Mouse (Mus musculus): Measurements from ENCODE around the gene Bex2.
"Not testable (repeated sequence)": the region's sequence is repeated elsewhere in the genome, so short reads cannot be mapped to it uniquely, and the experiment has no call there.

The Bex2 gene

DNA sequence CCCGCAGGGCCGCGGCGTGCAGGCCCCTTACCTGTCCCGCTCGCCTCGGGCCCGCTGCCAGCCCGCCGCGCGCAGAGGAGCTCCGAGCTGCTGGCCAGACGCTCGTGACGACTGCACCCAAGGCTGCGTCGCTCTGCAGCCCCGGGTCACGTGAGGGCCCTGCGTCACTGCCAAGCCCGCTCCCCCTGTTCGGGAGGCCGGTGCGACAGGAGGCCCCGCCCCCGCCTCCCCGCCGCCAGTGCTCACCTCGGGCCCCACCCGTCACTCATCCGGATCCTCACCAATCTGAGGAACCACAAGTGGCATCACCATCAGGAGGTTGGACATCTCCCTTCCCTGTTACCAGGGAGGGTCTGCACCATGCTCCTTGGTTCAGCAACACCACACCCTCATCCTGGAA lies at the start of gene Bex2:
TSS of gene Bex2 (minus strand) at position 217 of the 400 bp plus-strand sequence.
- in situ Hi-C loops (cut with MboI; ENCODE audit: unreplicated experiment in 2 of 2): loop anchor here in 1 of 2 experiments (25.0 kb wide), 1 partner anchor 244 kb away; no protein-coding TSS in a partner anchor

DNA sequence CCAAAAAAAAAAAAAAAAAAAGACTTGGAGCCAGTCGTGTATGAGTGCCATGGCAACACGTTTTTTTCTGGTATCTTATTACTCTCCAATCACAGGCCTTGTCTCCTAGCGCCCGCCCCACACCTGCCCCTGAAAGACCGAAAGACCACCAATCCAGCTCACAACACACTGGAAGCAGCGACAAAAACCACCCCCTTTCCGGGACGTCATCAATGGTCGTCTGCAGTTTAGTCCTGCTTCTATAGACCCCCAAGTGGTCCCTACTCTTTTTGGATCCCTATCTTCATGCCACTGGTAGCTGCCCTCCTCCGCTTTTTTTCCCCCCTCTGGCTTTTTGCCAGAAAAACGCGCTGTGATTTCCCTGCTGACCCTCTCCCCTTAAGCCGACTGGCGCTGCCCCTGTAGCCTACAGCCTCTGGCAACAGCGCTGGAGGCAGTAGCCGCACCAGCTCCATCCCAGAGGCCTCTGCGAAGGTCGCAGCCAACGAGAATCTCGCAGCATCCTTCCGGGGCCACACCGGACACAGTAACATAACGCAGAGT lies 47.5 kb upstream of the Bex2 start:
- in situ Hi-C loops (cut with MboI; ENCODE audit: unreplicated experiment in 2 of 2): loop anchor here in 1 of 2 experiments (25.0 kb wide), 1 partner anchor 303 kb away; no protein-coding TSS in a partner anchor

DNA sequence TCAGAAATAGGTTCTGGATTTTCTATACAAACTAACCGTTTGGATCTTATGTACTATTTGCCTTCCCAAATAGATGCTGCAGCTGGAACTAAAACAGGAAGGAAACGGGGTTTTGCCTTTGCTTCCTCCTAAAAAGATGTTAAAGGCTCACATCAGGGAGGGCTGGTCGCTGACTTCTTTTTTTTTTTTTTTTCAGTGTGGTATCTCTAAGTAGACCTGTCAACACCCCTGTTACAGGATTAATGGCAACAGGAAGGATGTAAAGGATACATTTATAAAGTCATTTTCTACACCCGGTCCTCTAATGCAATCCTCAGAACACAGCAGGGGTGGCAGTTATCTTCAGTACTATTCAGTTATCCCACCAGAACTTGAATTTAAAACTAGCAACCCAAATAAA lies 47.0 kb upstream of the Bex2 start:
- in situ Hi-C loops (cut with MboI; ENCODE audit: unreplicated experiment in 2 of 2): loop anchor here in 1 of 2 experiments (25.0 kb wide), 1 partner anchor 303 kb away; no protein-coding TSS in a partner anchor

DNA sequence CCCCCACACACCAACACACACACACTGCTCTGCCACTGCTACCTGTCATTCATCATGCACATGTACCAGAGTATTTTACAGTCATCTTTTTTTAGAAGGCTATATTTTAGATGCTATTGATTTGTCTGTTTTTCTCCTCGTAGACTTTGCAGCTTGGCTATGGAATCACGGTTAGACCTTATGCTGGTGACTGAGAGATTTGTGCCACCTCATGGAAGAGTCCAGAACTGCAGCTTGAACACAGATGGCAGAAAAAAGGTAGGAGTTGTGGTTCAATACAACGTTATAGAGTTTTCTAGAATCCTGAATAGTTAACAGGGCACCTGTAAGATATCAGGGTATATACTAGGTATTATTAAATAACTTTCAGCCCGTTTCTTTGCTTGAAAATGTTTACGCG lies 39.9 kb upstream of the Bex2 start:
- in situ Hi-C loops (cut with MboI; ENCODE audit: unreplicated experiment in 2 of 2): loop anchor here in 1 of 2 experiments (25.0 kb wide), 1 partner anchor 296 kb away; no protein-coding TSS in a partner anchor

DNA sequence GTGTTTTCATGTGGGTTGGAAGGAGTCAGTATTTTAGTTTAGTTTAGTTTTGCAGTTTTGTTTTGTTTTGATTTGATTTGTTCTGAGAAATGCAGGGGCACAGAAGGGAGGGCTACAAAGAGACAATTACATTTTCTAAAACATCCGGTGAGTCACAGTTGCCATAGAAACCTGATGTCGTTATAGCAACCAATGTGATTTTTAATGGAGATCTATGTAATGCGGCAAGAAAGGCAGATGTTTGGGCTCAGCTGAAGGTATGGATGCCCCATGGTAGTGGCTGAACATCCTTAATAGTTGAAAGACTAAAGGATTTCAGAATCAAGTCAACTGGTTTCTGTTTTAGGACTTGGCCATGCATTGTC lies 36.7 kb upstream of the Bex2 start:
- in situ Hi-C loops (cut with MboI; ENCODE audit: unreplicated experiment in 2 of 2): loop anchor here in 1 of 2 experiments (25.0 kb wide), 1 partner anchor 292 kb away; no protein-coding TSS in a partner anchor

DNA sequence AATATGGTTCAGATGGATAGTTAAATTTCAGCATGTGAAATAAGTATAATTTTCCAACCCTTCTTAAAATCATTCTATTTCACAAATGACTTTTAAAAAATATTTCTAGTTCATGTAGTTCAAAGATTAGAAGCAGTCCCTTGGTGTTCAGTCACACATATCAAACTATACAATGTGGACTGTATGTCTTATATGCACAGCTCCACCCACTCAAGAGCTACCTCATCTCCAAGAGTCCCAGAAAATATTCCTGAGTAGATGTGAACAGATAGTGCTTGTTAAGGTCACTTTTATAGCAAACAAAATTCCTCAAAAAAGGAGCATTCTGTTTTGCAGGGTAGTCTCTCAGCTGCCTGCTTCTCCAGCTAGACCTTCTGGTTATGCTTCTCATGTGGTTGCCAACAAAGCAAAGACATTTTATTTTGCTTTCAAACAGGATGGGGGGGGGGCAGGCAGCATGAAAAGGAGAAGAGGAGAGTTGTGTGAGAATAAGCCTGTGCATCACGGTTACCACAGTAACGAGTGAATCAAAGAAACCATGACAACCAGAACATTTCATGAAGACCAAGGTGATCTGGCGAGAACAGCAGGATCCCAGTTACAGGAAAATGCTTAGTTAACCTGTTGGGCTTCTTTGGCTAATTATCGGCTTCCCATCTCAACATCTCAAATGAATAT lies 36.1 kb upstream of the Bex2 start:
- in situ Hi-C loops (cut with MboI; ENCODE audit: unreplicated experiment in 2 of 2): loop anchor here in 1 of 2 experiments (25.0 kb wide), 1 partner anchor 292 kb away; no protein-coding TSS in a partner anchor

DNA sequence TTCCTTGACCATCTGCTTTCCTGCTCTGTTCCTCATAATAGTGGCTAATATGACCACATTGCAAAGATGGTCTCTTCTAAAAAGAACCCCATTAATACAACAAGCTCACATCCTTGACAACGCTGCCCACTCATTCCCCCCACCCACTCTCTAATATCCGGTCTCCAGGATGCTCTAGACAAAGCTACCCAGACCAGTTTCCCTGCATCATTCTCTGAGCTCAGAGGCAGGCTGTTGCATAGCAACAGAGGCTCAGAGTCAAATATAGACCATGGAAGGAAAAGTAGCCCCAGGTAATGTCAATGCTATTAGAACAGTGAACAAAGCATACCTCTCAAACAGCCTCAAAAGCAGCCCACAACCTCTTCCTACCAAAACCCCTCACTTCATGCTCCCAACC lies 26.4 kb upstream of the Bex2 start:
- in situ Hi-C loops (cut with MboI; ENCODE audit: unreplicated experiment in 2 of 2): no loop called here

DNA sequence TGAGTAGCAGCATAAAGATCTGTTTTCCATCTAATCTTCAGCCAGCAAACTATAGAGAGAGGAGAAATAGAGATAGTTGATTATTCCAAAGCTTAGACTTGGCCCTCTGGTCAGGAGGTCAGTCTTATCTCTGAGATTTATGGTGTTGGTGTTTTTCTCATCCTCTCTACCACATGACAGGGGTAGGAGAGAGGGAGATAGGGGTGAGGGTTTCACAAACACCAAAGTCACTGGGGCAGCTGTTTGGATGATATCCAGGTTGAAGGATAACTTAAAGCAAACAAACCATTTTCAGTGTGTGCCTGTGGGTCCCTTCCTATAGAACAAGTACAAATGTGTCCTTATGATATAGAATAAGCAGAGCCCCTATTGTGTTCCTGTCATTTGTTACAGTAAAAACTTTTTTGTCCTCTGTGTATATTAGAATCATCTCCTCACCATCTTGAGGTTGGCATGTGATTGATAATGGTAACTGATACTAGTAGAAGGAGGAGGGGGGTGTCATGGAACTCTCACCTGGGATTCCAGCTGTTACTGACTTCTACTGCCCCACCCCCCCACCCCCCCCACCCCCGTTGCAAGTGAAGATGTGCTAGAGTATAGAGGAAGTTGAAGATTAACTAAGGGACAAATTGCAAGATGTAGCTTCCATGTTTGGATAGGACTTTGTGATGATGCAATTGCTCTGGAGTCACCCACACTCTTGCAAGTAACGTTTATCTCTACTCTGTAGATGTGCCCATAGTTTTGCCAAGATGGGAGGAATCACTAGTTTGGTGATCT lies 24.7 kb upstream of the Bex2 start:
- in situ Hi-C loops (cut with MboI; ENCODE audit: unreplicated experiment in 2 of 2): no loop called here

DNA sequence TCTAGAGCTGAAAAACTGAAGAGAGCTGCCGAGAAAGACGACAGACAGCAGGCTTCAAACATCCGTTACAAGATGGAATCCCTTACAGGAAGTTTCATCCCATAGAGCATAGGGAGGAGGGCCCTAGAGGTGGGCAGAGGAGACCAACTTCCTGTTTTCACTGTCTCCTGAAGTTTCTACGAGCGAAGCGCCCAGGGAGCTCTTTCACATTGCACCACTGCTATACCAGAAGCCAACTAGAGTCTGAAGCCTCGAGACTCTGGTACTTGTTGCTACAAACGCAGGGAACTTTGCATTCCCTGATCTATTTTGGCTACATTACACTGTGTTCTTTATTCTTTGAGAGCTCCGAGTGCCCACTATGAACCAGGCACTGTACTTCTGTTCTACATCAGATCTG lies 17.1 kb upstream of the Bex2 start, which contains the start of gene Nxf3:
TSS of gene Nxf3 (minus strand) at position 101 of the 400 bp plus-strand sequence.
- in situ Hi-C loops (cut with MboI; ENCODE audit: unreplicated experiment in 2 of 2): no loop called here

DNA sequence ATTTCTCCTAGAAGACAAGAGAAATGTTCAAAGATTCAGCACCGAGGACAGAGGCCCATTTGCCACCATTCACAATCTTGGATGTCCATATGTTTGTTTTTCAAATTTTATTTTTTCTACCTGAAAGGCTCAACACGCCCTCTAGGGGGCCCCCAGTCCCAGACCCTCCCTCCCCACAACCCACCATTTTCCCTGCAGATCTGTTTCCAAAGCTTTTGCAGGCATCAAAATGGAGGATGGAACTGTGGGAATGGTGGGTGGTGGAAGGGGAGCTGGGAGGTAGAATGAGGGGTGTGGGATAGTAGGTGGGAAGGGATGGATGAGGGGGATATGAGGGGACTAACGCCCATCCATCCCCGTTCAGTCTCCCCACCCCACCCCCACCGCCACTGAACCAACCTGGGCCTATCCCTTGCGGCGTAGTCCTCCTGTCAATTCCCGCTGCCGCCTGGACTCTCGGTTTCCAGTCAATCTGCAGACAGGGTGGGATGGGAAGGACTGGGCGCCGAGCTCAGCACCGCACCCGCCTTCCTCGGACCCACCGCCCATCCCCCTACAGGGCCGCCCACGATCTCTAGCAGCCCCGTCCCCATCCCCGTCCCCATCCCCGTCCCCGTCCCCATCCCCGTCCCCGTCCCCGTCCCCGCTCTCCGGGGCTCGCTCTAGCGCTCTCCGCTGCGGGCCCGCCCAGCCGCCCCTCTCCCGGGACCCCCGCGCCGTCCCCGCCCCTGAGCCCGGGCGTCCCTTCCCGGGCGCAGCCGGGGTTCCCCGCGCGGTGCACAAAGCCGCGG lies 640 bp downstream of the Bex2 start:
- in situ Hi-C loops (cut with MboI; ENCODE audit: unreplicated experiment in 2 of 2): loop anchor here in 1 of 2 experiments (25.0 kb wide), 1 partner anchor 245 kb away; no protein-coding TSS in a partner anchor

DNA sequence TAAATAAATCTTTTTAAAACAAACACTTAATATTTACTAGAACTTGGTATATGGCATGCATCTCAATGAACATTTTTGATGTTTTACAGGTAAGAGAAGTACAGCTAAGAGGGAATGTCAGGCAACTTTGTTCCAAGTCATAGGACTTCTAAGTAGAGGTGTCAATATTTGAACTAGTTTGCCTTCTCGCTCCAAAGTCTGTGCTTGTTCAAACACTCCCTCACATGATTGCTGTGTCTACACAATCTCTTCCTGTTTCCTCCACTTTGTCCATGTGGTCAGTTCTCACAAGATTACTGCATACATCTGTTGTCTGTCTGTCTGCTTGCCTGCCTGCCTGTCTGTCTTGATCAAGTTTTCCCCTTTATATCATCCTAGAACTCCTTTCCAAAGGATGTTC lies 7.3 kb downstream of the Bex2 start:
- in situ Hi-C loops (cut with MboI; ENCODE audit: unreplicated experiment in 2 of 2): loop anchor here in 1 of 2 experiments (25.0 kb wide), 1 partner anchor 252 kb away; no protein-coding TSS in a partner anchor

DNA sequence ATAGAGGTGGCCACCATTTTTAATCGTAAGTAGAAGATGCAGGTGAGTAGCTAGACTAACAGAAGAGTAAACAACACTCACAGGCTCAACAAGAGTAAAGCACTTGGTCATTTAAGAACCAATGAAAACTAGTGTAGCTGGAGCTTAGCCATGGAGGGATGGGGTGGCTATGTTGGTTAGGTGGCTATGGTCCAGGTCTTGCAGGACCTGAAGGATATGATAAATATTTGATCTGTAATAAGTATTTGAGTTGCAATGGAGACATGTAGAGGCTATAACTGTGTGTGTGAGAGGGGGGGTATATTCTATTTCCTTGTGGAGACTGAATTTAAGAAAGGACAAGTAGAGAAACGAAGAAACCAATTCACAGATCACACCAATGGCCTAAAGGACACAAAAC lies 16.8 kb downstream of the Bex2 start:
- in situ Hi-C loops (cut with MboI; ENCODE audit: unreplicated experiment in 2 of 2): loop anchor here in 1 of 2 experiments (25.0 kb wide), 1 partner anchor 261 kb away; no protein-coding TSS in a partner anchor

DNA sequence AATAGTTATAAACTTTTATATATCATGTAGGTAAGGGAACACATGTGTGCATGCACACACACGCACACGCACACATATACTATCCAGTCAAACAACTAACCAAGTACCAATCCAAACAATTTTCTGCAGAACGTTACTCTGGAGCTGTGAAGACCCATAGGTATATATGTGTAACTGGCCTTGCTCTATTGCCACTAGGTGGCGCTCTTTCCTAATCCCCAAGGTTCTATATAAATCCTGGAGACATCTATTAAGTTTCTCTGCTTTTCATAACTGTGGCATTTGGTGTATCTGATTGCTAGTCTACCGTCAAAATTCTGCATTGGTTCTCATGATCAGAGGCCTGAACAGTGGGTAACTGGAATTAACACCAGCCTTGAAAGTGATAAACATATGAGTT lies 20.5 kb downstream of the Bex2 start:
- in situ Hi-C loops (cut with MboI; ENCODE audit: unreplicated experiment in 2 of 2): loop anchor here in 1 of 2 experiments (10.0 kb wide), 1 partner anchor 257 kb away; no protein-coding TSS in a partner anchor

DNA sequence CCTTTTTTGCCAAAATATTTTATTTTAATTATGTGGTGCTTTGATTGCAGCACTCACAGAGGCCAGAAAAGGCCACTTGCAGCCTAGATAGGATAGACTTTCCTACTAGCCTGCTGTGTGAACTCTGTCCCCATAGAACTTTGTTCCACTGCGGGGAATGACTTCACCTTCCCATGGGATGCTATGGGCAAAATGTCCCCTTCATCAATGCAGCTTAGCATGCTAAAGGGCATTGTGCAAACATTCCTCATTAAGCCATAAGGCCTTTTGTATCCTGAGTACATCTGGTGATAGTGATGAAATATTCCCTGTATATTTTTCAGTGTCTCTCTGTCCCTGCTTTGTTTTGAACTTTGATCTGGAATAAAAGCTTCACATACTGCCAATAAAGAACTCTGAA lies 24.3 kb downstream of the Bex2 start:
- in situ Hi-C loops (cut with MboI; ENCODE audit: unreplicated experiment in 2 of 2): loop anchor here in 1 of 2 experiments (10.0 kb wide), 1 partner anchor 261 kb away; no protein-coding TSS in a partner anchor

DNA sequence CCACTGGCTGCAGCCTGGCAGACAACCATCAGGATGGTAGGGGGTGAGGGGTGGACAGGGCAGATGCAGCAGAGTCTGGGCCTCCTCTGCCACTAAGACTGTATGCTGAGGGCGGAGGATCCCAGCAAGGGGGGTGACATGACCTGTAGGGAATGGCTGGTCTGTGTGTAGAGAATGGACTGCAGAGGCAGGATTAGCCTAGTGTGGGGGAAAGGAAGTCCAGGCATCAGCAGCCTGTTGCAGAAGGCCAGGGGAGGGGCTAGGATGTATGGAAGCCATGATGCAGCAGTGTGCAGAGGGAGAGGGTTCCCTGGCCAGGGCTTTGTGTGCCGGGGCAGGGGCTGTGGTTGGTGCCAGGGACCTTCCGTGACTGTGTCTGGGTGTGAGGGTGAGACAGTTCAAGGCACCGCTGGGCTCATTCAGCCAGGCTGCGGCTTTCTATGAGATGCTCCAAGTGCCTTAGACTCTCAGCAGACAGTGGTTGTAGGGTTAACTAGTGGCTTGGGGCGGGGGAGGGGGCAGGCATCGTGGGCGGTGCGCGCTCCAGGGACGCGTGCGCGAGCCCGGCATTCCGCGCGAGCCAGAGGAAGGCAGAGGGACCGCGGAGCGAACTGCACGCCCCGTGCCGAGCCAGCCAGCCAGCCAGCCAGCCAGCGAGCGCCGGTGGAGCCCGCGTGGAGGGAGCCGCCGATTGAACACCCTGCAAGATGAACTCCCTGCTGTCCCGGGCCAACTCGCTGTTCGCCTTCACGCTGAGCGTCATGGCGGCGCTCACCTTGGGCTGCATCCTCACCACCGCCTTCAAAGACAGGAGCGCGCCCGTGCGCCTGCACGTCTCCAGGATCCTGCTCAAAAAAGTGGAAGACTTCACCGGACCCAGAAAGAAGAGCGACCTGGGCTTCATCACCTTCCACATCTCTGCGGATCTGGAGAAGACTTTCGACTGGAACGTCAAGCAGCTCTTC lies 35.0 kb downstream of the Bex2 start, which contains the start of gene Arxes1:
TSS of gene Arxes1 (plus strand) at position 569 of the 965 bp plus-strand sequence.
- in situ Hi-C loops (cut with MboI; ENCODE audit: unreplicated experiment in 2 of 2): not testable (repeated sequence)

DNA sequence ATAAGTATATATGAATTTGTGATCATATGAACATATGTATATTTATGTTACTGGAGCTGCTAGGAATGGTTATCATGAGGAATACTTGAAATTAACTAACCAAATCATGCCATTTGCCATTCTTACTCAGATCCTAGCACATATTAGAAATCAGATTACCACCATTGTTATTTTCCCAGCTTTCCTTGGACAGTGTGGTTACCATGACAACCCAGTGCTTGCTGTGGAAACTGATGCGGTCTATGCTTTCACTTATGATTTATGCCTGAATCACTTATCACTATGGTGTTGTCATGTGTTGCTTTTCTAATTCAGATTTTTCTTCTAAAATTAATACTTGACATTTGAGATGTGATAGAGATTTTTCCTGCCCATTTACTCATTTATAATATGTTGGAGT lies 37.7 kb downstream of the Bex2 start:
- in situ Hi-C loops (cut with MboI; ENCODE audit: unreplicated experiment in 2 of 2): no loop called here

All from v-Abl transformed pro-B cells (cell line).